Mouse (Mus musculus): ENCODE results near the gene Lasp1.
"Not testable (repeated sequence)": the region's sequence is repeated elsewhere in the genome, so short reads cannot be mapped to it uniquely, and the experiment has no call there.

Gene Lasp1

DNA sequence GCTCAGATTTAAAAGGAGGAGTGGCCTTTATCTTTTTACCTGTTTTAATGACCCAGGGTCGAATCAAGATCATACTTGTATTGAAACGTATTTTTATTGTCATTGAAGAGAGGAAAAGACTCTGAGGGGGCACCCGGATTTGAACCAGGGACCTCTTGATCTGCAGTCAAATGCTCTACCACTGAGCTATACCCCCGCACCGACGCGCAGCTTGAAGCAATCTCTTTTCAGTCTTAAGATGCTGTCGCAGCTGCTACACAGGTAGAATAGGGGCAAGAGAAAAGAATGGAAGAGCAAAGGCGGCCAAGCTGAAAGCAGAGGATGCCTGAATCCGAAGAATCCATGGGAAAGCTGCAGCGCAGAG lies at the start of gene Lasp1:
Gene Lasp1 (plus strand): TSS at position 219 of the 364 bp plus-strand sequence.
- DNase-seq (ENCODE audit: low read depth, low spot score), result peak; percentile 88

DNA sequence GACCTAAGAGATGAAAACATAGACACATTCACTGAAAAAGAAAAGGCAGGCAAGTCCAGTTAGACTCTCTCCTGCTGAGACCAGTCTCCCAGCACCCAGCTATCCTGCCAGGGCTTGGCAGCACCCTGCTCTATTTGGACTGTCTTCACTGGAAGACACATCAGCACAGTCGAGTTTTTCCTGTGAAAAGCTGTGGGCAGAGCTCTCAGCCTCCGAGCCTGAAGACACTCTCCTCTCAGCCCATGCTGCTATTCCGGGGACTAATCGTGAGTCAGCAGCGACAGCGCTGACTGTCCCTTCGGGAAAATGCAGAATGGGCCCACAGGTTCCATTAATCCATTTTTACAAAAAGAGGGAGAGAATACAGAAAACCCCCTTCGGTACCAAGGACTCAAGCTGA lies 45.5 kb upstream of the Lasp1 start:
- DNase-seq (ENCODE audit: low read depth, low spot score), result no peak

DNA sequence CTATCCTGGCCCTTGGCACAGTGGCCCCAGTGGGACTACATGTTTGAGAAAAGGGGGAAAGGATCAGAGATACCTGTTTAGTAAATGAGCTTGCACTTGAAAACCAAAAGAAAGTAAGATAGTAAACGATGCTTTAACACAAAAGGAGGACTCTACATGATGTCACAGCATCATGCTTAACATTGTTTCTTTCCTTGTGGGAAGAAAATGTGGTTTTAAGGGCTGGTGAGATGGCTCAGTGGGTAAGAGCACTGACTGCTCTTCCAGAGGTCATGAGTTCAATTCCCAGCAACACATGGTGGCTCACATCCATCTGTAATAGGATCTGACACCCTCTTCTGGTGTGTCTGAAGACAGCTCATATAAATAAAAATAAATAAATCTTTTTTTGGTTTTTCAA lies 40.7 kb upstream of the Lasp1 start:
- DNase-seq (ENCODE audit: low read depth, low spot score), result no peak

DNA sequence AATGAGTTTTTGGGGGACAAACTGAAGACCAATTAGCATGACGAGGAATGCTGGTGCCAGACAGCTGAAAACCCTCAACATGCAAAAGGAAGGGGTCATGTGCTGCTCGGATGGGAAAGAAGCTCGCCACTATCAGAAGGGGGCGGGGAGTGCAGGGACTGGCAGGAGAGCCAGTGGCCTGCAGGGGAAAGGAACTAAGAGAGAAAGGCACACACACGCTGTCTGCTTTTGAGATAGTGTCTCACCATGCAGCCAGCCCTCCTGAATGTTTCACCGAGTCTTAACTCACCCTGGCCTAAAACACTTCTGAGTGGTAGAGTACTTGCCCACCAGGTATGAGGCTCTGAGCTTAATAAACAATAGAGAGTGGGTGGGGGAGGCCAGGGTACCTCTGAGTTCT lies 39.9 kb upstream of the Lasp1 start:
- DNase-seq (ENCODE audit: low read depth, low spot score), result no peak

DNA sequence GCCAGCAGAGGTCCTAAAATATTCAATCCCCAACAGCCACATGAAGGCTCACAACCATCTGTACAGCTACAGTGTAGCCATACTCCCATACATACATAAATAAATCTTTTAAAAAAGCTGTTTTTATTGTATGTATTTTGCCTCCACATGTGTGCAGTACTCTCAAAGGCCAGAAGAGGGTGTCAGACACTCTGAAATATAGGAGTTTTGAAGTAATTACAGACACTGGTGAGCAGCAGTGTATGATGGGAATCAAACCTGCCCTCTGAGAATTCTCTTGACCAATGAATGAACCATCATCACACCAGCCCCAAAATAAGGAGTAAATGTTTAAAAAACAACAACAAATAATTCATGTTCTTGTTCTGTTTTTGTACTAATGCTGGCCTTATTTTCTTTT lies 37.2 kb upstream of the Lasp1 start:
- DNase-seq (ENCODE audit: low read depth, low spot score), result no peak

DNA sequence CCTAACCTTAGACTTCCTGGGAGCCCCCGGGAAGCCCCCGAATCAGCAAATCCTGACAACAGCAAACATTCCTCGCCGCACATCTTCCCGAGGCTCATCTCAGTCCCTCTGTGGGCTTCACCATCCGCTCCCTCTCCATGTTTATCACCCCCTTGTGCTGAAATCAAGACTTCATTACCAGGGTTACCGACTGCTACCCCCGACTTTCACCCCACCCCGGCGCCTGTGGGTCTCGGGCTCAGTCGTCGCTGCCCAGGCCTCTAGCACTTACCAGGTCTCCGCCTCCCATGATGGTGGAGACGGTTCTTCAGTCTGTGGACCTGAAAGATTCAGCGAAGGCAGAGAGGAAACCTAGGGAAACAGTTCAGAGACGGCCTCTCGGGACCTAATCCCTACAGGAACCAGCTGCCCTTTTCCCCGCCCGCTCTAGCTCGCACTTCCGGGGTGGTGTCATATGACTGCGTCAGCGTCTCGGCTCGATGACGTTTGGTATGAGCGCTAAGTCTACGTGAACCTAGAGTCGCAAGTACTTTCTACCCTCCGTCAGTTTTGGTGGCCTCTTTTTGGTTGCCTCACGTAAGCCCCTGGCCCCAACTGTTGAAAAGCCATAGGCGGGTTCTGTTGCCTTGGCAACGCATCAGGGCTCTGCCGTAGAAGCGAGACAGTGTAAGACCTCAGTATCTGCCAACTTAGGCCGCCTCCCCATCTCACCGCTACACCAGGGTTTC lies 32.5 kb upstream of the Lasp1 start, which contains the start of gene Cwc25:
Gene Cwc25 (minus strand): TSS at position 403 of the 728 bp plus-strand sequence.
- DNase-seq (ENCODE audit: low read depth, low spot score), result peak; percentile 95

DNA sequence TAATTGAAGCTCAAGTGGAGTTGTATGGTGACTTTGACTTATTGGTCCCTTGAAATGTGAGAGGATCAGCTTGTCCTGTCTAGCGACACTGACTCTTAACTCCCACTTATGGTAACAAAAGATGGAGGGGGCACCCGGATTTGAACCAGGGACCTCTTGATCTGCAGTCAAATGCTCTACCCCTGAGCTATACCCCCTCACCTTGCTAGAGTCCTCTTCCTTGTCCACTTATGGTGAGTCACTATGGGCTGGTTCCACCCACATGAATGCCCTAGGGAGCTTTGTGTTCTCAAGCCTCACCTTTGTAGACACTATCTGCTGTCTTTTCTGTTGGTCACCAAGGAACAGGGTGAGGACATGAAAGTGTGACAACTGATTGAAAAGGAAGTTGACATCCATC lies 29.1 kb upstream of the Lasp1 start:
- no peak for DNase-seq (ENCODE audit: low read depth, low spot score)

DNA sequence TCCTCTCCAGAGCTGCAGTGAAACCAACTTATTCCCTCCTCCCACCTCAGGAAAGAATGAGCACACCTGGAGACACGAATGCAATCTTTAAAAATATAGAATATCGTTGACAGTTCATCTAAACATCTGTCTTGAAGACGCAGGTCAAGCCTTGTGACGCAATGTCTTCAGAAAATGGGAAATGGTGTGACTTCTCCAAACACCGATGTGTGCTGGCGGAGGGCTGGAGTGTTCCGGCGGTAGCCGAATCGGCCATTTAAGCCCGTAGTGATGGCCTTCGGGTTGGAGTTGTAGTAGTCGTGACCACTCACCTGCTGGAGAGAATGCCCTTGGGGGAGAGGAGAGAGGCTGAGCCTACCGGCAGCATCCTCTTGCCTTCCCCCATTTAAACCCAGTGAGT lies 27.4 kb upstream of the Lasp1 start:
- DNase-seq (ENCODE audit: low read depth, low spot score), result no peak

DNA sequence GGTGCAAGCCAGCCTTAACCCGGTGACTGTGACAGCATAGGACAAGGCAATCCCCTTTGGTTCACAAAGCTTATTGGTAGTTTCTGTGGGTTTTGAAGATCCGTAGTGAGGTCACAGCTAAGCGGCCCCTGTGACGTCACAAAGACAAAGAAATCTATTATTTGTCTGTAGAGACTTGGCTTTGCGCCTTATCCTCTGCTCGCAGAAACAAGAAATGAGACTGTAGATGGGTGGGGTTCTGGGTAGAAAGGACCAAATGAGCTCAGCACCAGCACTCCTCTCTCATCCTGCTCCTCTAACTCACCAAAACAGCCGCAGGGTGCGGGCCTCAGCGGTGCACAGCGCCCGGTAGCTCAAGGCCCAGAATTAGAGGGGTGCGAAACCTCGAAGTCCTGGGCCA lies 23.6 kb upstream of the Lasp1 start:
- no peak for DNase-seq (ENCODE audit: low read depth, low spot score)

DNA sequence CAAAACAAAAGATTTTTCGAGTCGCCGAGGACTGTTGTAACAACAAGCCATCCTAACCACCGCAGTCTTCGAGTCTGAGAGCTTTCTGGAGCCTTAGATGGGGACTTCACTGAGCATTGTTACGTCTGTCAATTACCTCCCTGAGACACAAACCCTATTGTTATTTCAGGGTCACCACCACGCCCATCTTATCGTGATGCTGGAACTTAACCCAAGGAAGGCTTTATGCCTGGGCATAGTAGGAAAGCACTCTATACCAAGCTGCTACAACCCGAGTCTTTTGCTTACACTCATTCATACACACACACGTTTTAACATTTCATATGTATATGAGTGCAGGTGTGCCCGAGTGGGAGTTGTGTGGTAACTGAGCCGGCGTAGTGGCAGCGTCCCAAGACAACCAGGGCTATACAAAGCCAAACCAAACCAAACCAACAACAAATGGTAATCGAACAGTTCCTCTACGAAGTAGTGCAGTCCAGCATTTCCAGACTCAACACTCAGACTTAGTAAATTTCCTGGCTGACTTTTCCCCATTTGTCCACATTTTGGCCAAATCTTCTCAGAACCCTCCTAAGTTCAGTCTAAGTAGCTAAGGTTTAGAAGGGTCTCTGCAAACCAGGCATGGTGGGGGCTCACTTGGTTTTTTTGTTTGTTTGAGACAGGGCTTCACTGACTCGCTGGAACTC lies 22.8 kb upstream of the Lasp1 start, which contains the start of gene 1700001P01Rik:
Gene 1700001P01Rik (minus strand): TSS at position 111 of the 689 bp plus-strand sequence.
- no peak for DNase-seq (ENCODE audit: low read depth, low spot score)

DNA sequence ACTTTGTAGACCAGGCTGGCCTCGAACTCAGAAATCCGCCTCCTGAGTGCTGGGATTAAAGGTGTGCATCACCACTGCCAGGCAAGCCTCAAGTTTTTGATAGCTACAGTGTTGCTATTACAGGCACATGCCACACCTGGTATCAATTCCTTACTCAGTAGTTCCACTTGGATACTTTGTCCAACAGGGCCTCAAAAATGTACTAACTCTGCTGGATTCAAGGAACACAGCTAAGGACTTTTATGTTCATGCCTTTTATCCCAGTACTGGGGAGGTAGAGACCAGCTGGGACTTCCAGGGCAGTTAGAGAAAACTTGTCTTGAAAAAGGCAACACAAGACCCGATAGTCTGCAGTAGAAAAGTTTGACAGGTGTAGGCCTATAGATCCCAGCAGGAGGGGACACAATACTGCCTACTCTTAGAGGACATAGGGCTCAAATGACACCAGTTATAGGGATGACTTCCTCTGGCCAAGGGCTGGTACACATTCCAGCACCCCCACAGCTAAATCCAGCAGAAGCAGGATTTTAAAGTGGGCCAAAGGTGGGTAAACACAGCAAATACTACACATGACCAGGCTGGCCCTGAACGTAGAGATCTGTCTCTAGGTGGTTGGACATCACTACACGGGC lies 22.2 kb upstream of the Lasp1 start:
- DNase-seq (ENCODE audit: low read depth, low spot score), result no peak

DNA sequence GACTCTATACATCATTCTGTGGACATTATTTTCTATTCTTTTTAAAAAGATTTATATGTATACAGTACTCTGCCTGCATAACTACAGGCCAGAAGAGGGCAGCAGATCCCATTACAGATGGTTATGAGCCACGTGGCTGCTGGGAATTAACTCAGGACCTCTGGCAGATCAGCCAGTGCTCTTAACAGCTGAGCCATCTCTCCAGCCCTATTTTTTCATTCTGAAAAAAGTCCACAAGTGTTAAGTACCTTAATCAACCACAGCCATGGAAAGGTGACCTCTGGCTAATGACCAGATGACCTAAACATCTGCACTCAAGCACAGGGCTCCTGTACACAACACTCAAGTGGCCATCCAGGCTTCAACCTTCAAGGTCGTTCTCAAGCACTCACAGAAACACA lies 21.7 kb upstream of the Lasp1 start:
- no peak for DNase-seq (ENCODE audit: low read depth, low spot score)

DNA sequence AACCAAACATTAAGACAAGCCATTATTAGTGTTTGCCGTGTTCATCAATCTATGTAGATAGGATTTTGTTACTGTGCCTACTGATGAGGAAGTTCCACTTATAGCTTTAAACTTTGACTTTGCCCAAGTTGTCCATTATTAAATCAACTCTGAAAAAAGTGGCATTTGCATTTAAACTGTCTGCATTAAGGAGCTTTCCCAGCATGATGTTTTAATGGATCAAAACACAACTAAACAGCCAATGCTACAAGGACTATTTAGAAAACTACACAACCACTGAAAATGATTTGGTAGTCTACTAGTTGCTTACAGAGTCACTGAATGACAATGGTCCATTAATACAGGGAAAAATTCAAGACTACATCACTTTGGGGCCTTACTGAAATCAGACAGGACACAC lies 19.9 kb upstream of the Lasp1 start:
- no peak for DNase-seq (ENCODE audit: low read depth, low spot score)

DNA sequence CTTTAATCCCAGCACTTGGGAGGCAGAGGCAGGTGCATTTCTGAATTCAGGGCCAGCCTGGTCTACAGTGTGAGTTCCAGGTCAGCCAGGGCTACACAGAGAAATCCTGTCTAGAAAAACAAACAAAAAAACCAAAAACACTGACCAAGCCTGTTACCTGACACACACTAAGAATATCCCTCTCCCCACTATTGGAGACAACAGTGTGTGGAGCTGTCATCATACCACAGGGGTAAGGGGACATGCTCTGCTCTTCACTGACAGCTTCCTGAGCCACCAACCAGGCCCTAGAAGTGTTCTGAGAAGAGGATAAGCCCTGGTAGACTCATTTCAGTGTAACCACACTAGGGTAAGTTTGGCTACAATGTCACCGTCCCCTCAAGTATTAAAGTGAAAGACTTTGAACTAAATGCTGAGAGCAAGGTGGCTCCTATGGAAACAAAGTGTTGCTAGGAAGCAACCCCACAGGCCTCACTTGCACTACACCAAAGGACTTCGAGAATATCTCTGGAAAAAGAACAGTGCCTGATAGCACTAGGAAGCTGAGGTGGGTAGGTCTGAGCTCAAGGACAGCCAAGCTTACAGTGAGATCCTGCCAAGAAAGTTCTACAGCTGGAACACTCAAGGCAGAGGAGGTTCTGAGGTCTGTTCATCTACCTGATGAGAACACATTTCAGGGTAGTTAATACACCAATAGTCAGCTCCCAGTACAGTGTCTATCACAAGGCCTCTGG lies 18.7 kb upstream of the Lasp1 start:
- no peak for DNase-seq (ENCODE audit: low read depth, low spot score)

DNA sequence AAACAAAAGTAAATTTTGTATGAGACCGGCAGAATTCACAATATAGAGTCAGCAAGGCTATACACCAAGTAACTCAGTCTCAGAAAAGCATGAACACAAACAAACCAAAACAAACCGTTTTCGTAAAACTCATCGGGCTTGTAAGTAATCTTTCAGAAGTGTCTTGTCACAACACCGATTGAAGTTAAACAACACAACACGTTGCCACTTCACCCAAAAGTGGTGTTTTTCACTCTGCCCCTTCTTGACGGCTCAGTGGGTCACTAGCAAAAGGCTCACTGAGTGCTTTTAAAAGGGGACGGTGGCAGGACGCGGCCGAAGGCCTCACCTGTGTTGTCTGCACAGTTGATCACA lies 17.3 kb upstream of the Lasp1 start:
- DNase-seq (ENCODE audit: low read depth, low spot score), result no peak

DNA sequence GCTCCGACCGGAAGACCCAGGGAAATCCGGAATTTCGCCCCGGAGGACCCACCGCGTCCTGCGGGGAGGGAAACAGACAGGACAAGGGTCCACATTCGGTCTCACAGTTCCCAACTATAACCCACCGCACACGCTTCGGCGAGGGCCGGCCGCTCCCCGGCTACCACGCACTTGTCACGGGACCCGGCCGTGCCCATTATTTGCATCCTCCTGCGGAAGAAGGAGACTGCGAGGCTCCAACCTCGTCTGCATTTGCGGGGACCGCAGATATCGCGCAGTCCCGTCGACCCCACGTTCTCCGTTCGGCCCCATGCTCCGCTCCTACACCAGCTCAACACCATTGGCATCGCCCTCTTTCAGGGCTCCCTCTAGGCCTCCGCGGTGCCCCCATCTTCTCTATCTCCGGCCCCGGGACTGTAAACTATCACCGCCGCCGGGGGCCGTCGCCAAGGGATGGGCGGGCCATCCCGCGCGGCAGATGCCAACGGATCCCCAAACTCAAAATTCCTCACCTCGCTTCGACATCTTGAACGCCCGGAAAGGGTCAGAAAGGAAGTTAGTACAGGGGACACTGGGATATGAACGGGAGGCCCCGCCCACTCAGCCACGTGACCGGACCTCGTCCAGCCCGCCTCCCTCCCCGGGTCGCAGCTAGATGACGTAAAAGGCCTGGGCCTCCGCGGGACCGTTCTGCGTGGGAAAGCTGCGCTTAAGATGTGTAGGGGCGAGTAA lies 16.8 kb upstream of the Lasp1 start, which contains the start of gene Rpl23:
Gene Rpl23 (minus strand): TSS at position 606 of the 732 bp plus-strand sequence.
- peak; percentile 98 for DNase-seq (ENCODE audit: low read depth, low spot score)

DNA sequence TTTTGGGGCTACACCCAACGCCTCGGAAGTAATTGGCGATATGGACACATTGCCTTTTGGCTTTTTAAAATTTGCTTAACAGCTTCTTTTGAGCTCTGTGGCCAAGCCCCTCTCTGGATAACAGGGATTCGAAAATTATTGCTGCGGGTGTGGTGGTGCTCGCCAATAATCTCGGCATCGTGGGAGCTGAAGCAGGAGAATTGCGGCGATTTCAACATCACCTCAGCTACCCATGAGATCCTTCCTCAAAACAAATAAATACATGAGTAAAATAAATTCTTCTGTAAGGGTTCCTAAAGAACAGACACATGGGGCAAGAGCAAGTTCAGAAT lies 16.3 kb upstream of the Lasp1 start:
- DNase-seq (ENCODE audit: low read depth, low spot score), result no peak

DNA sequence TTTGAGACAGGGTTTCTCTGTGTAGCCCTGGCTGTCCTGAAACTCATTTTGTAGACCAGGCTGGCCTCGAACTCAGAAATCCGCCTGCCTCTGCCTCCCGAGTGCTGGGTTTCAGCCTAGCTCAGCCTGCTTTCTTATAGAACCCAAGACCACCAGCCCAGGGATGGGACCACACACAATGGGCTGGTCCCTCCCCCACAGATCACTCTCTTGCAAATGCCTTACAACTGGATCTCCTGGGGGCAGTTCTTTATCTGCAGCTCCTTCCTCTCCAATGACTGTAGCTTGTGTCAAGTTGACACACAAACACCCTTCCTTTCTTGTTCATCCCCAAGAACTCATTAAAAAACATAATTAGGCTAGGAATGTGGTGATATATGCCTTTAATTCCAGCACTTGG lies 10.8 kb upstream of the Lasp1 start:
- no peak for DNase-seq (ENCODE audit: low read depth, low spot score)

DNA sequence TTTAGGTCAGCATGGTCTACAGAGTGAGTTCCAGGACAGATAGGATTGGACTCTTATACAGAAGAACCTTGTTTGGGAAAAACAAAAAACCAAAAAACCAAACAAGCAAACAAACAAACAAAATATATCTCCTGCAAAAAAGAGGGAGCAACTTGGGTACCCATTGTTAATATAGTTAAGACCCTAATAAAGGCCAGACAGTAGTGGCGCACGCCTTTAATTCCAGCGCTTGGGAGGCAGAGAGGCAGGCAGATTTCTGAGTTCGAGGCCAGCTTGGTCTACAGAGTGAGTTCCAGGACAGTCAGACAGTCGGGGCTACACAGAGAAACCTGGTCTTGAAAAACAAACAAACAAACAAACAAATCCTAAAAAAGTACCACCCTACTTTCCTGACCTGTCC lies 9.1 kb upstream of the Lasp1 start:
- DNase-seq (ENCODE audit: low read depth, low spot score), result no peak

DNA sequence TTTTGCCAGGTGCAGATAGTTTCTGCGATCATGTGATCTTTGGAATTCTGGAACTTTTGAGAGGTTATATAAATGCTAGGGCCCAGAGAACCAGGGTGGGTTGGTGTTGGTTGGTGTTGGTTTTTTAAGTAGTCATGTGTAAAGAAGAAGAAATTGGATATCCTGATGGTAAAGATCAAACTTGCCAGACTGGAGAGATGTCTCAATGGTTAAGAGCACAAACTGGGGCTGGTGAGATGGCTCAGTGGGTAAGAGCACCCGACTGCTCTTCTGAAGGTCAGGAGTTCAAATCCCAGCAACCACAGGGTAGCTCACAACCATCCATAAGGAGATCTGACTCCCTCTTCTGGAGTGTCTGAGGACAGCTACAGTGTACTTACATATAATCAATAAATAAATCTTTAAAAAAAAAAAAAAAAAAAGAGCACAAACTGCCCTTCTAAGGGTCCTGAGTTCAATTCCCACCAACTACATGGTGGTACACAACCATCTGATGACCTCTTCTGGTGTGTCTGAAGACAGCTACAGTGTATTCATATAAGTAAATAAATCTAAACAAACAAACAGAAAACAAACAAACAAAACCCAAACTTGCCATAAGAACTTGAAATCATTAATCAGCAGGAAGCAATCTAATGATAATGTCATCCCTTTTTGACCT lies 7.9 kb upstream of the Lasp1 start:
- DNase-seq (ENCODE audit: low read depth, low spot score), result not testable (repeated sequence)

DNA sequence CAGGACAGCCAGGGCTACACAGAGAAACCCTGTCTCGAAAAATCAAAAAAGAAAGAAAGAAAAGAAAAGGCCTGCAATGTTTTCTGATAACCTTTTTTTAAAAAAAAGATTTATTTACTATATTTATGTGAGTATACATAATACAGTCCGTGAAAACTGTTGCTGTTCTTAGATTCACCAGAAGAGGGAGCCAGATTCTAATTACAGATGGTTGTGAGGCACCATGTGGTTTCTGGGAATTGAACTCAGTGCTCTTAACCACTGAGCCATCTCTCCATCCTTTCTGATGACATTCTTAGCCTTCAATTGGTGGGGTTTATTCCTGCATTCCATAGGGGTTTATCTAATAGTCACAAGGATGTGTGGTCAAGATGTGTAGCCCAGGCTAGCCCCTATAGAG lies 5.6 kb upstream of the Lasp1 start:
- peak; percentile 65 for DNase-seq (ENCODE audit: low read depth, low spot score)

All from mesoderm, embryonic 11.5 days (tissue).